Mouse (Mus musculus) heart, postnatal 0 days (tissue): ENCODE results near the gene Bbs9. TPM values are rescaled to one million over a fixed set of nuclear protein-coding genes. Genes with fewer than 3 reads are reported as not detected.
A peak's percentile ranks its signal among the peaks of the same experiment; 100 is the strongest.
"Not testable (repeated sequence)": the region's sequence is repeated elsewhere in the genome, so short reads cannot be mapped to it uniquely, and the experiment has no call there.

Experiments
- ATAC-seq: fragments of 200-750 bp; cut with Nextera tagmentation; 2 replicates; pipeline ENCODE4 v1.8.0; 2017; ENCODE audit warnings: low read depth, moderate number of reproducible peaks, moderate library complexity; ENCODE audit not compliant: insufficient read depth
- DNase-seq: peaks from one replicate; pipeline ENCODE4 v3.0.0-alpha.2; 2016; ENCODE audit warnings: low spot score
- H3K27ac ChIP-seq: fragments of 300-500 bp; sonication (generic); 2 replicates; pipeline ENCODE4 v1.5.1; 2014; ENCODE audit warnings: low read depth, mild to moderate bottlenecking
- H3K27me3 ChIP-seq: fragments of 300-500 bp; sonication (generic); 2 replicates; pipeline ENCODE4 v1.6.1; 2014; ENCODE audit warnings: low read length, mixed read lengths; ENCODE audit not compliant: control insufficient read depth, insufficient read depth
- H3K36me3 ChIP-seq: fragments of 300-500 bp; sonication (generic); replicated peaks from 2 replicates; pipeline ENCODE4 v1.6.1; 2014; ENCODE audit warnings: low read length, mixed read lengths; ENCODE audit not compliant: control insufficient read depth, insufficient read depth
- H3K4me1 ChIP-seq: fragments of 300-500 bp; sonication (generic); 2 replicates; pipeline ENCODE4 v1.6.1; 2014; ENCODE audit warnings: antibody characterized with exemption; ENCODE audit not compliant: control insufficient read depth, insufficient read depth
- H3K4me2 ChIP-seq: fragments of 300-500 bp; sonication (generic); 2 replicates; pipeline ENCODE4 v1.6.1; 2014; ENCODE audit warnings: low read depth, mild to moderate bottlenecking, low read length, moderate library complexity
- H3K4me3 ChIP-seq: fragments of 300-500 bp; sonication (generic); 2 replicates; pipeline ENCODE4 v1.5.1; 2014; ENCODE audit warnings: low read depth, low read length
- H3K9ac ChIP-seq: fragments of 300-500 bp; sonication (generic); replicated peaks from 2 replicates; pipeline ENCODE4 v1.6.1; 2014; ENCODE audit warnings: low read depth, low read length, mixed read lengths
- H3K9me3 ChIP-seq: fragments of 300-500 bp; sonication (generic); replicated peaks from 2 replicates; pipeline ENCODE4 v1.6.1; 2016; ENCODE audit warnings: low read length; ENCODE audit not compliant: control insufficient read depth
- CTCF ChIP-seq: IDR thresholded peaks from 2 replicates; pipeline ENCODE4 v1.5.1; 2016; ENCODE audit warnings: antibody characterized with exemption, control low read depth, low read depth
- EP300 ChIP-seq: IDR thresholded peaks from 2 replicates; pipeline ENCODE4 v1.6.1; 2016; ENCODE audit warnings: antibody characterized with exemption, low read depth
- WGBS: fragments of 180-500 bp; shearing (Covaris S2); extraction: QIAGEN DNeasy Blood & Tissue Kit; methylation state at CpG from one replicate; pipeline ENCODE4 v1.1.7; 2014; 5-methylcytosine and 5-hydroxymethylcytosine counted together
- polyA plus RNA-seq: library from polyadenylated mRNA; unstranded; fragments of >200 nt; fragmentation: Nextera tagmentation; extraction: Ambion mirVana; gene quantifications from 2 replicates; pipeline ENCODE4 v1.2.1, GENCODE M21; 2015
- total RNA-seq: library from RNA; depleted of rRNA; stranded (reverse); fragments of >200 nt; gene quantifications from 2 replicates; pipeline ENCODE4 v1.2.3, GENCODE M21; 2014; ENCODE audit warnings: low replicate concordance

The Bbs9 gene
- total and polyA plus RNA-seq, 2 experiments from 2014 or later = 5.2 to 18.9 TPM

DNA sequence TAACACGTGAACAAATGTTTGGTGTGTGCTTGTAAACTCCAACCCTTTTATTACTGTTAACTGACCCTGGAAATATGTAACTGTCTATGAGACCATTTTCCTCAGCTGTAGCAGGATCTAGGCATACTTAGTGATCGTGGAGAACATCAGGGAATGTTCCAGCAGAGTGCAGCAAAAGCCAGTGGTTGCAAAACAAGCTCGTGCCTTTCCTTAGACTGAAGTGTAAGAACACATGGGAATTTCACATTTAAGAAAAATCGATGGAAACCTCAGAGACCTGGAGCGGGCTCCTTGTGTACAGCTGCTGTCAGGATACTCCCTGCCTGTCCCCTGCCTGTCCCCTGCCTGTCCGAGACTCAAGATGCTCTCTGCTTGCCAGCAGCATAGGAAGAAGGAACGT is 234.5 kb downstream of the Bbs9 start:
- 84% methylated on average over 7 of the region's 7 CpGs for WGBS
- ATAC-seq (no peak), DNase-seq (peak; percentile 9)
- H3K9ac ChIP-seq = no peak overlapping the region
- no peak for TF ChIP-seq EP300
- TF ChIP-seq CTCF = peak; percentile 45
- no peaks in the 10 kb centered on the region for H3K4me1 ChIP-seq
- H3K36me3 ChIP-seq = no peaks in the 10 kb centered on the region
- no peak overlapping the region for H3K4me2 ChIP-seq
- no peak overlapping the region for H3K4me3 ChIP-seq
- H3K27ac ChIP-seq = no peak overlapping the region
- no peaks in the 10 kb centered on the region for H3K9me3 ChIP-seq
- no peaks in the 10 kb centered on the region for H3K27me3 ChIP-seq

DNA sequence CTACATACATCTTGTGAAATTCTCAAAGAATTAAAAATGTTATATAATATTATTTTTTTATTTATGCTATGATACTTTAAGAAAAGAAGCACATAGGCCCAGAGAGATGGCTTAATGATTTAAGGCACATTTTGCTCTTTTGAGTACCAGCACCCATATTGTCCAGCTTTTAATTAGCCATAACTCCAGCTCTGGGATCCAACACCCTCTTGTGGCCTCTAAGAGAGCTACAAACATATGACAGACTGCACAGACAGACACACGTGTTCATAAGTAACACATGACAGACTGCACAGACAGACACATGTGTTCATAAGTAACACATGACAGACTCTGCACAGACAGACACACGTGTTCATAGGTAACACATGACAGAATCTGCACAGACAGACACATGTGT is 235.8 kb downstream of the Bbs9 start:
- DNase-seq = no peak
- no peak overlapping the region for H3K4me2 ChIP-seq
- H3K27me3 ChIP-seq = no peaks in the 10 kb centered on the region
- WGBS = 88% methylated on average over 2 of the region's 2 CpGs
- TF ChIP-seq CTCF = no peak
- no peak for TF ChIP-seq EP300
- no peak overlapping the region for H3K4me3 ChIP-seq
- no peaks in the 10 kb centered on the region for H3K4me1 ChIP-seq
- no peaks in the 10 kb centered on the region for H3K9me3 ChIP-seq
- H3K9ac ChIP-seq = no peak overlapping the region
- no peak for ATAC-seq
- H3K36me3 ChIP-seq = no peaks in the 10 kb centered on the region
- no peak overlapping the region for H3K27ac ChIP-seq

DNA sequence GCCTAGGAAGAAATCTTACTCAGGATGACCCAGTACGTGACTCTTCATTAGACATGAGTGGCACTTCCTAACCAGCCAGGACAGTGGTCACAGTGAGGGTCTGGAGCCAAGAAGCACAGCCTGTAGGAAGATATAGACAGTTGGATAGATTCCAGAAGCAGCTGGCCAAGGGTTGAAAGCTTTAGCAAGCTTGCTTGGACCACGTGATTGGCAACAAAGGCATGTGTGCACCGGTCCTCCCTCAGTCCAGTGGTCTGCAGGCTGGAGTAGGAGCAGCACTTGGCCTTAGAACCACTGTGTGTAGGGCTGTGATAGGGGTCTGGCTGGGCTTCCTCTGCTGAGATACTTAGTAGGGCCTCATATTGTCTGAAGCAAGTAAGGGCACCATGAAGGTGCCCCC is 237.2 kb downstream of the Bbs9 start:
- Histone ChIP-seq H3K9me3 (no peaks in the 10 kb centered on the region), H3K4me2 (no peak overlapping the region), H3K9ac (no peak overlapping the region), H3K27ac (no peak overlapping the region), H3K36me3 (no peaks in the 10 kb centered on the region), H3K4me3 (no peak overlapping the region), H3K27me3 (no peaks in the 10 kb centered on the region), H3K4me1 (0 out of 2 replicates have a peak, but pooled peaks cover 1% of the 10 kb centered on the region)
- WGBS = 30% methylated on average over 3 of the region's 3 CpGs
- DNase-seq (peak; percentile 5), ATAC-seq (0 out of 2 replicates have a peak, but pooled peaks have one; percentile 17)
- TF ChIP-seq EP300 (no peak), CTCF (no peak)

DNA sequence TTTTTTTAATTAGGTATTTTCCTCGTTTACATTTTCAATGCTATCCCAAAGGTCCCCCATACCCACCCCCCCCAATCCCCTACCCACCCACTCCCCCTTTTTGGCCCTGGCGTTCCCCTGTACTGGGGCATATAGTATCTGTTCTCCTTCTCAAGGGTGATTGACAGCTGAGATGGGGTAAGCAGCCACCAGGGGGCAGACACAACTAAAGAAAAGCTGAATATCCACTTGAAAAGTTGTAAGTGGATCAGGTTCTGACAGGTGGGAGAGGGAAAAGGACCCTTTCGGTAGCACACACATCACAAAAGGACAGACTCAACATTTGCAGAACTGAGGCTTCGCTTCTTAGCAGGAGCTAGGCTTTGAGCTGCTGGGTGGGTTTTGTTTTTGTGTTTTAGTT is 237.8 kb downstream of the Bbs9 start:
- 48% methylated on average over 4 of the region's 4 CpGs for WGBS
- not testable (repeated sequence) for H3K27ac ChIP-seq, H3K9me3 ChIP-seq, H3K36me3 ChIP-seq, ATAC-seq, H3K4me1 ChIP-seq, H3K9ac ChIP-seq, H3K4me2 ChIP-seq, H3K4me3 ChIP-seq, H3K27me3 ChIP-seq
- TF ChIP-seq CTCF = peak; percentile 63
- DNase-seq = peak; percentile 16

DNA sequence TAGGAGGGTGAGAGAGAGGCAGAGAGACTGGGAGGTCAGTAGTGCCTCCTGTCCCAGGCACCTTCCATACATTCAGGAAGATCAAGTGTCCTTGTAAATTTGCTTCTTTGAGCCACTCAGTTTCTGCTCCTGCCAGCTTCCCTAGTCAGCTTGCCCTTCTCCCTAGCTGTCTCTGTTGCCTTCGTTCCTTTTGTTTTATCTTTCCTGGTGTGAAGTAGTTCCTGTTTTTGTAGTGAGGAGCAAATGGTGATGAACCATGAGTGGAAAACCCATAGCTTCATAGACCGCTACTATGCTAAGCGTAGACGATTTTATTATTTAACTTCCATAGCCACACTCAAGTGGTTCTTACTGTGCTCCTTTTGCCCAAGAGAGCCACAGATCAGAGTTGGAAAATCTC is 242.1 kb downstream of the Bbs9 start:
- H3K9me3 ChIP-seq = no peaks in the 10 kb centered on the region
- ATAC-seq = no peak
- WGBS = 71% methylated on average over 4 of the region's 4 CpGs

DNA sequence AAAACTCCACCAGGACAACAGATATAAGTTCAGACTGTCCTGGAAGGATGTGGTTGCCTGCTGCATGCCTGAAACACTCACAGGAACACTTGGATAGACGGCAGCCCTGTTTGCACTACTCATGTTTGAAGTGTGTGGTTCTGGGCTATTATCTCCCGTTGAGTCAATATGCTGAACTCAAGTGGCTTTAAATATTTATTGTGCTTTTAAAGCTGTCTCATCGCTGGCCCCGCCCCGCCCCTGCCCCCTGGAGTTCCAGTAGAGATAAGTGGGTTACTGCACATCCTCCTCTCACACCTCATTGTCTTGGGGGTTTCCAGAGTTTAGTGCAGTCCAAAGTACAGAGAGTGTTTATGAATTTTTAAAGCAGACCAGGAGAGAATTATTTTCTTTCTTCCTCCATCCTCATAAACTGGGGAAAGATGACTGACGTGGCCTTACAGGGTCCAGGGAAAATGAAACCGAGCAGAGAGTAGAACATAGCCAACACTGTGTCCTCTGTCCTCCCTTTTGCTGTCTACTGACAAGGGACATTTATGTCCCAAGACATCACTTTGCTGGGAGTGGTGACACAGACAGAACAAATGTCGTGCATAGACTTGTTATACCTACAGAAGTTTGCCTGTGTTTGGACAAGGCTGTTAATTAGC is 242.8 kb downstream of the Bbs9 start:
- ATAC-seq (no peak), DNase-seq (no peak)
- Histone ChIP-seq H3K9me3 (no peaks in the 10 kb centered on the region), H3K4me3 (no peak overlapping the region), H3K27me3 (no peaks in the 10 kb centered on the region), H3K4me2 (no peak overlapping the region), H3K4me1 (0 out of 2 replicates have a peak, but pooled peaks cover 5% of the 10 kb centered on the region), H3K9ac (no peak overlapping the region), H3K36me3 (no peaks in the 10 kb centered on the region), H3K27ac (no peak overlapping the region)
- TF ChIP-seq CTCF (no peak), EP300 (no peak)
- WGBS = 50% methylated on average over 8 of the region's 8 CpGs

More for the DNA sequence above, 242.1 kb downstream of the Bbs9 start:
- Histone ChIP-seq H3K27me3 (no peaks in the 10 kb centered on the region), H3K9ac (no peak overlapping the region), H3K4me1 (0 out of 2 replicates have a peak, but pooled peaks cover 5% of the 10 kb centered on the region), H3K27ac (no peak overlapping the region), H3K36me3 (no peaks in the 10 kb centered on the region), H3K4me3 (no peak overlapping the region), H3K4me2 (no peak overlapping the region)
- DNase-seq = no peak
- TF ChIP-seq EP300 (no peak), CTCF (no peak)
